Mouse (Mus musculus): ENCODE measurements around the gene Pcare.
"Not testable (repeated sequence)": the region's sequence is repeated elsewhere in the genome, so short reads cannot be mapped to it uniquely, and the experiment has no call there.

Pcare gene

DNA sequence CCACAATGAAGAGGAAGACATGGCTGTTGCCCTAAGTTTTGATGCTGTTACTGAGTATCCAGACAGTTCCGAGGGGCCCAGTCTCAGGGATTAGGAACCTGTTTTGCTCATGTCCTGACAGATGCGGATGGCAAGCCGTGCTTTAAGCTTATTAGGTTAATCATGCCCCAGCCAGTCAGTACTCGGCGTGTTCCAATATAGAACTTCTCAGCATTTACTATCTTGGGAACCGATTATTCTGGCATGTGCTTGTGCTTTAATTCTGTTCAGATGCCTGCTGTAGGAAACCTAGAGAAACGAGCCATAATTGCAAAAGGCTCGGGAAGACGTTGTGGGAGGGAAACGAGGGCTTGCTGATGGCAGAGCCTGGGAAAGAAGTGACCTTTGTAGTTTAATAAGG lies at the start of gene Pcare:
TSS of gene Pcare (minus strand) at position 64 of the 400 bp plus-strand sequence.
- DNase-seq (ENCODE audit: low read depth, low spot score) = no peak

GRCm38 (mm10) chr17:71795521-71796205 lies 43.0 kb upstream of the Pcare start:
- no peak for DNase-seq (ENCODE audit: low read depth, low spot score)

DNA sequence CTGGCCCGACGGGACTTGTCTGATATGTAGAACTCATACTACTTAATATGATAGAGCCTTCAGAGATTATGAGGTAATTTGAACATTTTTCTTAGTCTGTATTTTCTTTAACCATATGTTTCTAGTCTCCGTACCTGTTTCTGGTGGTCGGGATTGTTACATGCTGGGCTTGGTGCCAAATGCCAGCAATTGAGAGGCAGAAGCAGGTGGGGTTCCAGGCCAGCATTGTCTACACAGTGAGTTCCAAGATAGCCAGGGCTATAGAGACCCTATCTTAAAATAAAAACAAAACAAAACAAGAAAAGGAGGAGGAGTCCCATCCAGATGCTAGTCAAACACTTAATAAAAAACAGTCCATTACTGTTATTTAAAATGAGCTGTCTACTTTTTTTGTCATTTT lies 38.9 kb upstream of the Pcare start:
- no peak for DNase-seq (ENCODE audit: low read depth, low spot score)

- no peak for DNase-seq (ENCODE audit: low read depth, low spot score)
Observed at GRCm38 (mm10) chr17:71791109-71791508, 38.4 kb upstream of the Pcare start.

DNA sequence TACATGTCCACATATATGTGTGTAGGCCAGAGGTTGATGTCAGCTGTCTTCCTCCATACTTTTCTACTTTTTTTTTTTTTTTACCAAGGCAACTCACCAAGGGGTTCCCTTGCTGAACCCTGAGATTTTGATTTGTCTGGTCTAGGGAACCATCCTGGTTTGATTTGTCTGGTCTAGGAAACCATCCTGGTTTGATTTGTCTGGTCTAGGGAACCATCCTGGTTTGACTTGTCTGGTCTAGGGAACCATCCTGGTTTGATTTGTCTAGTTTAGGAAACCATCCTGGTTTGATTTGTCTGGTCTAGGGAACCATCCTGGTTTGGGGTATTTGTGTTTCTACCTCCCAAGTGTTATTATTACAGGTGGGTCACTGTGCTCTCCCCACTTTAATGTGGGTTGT lies 33.8 kb upstream of the Pcare start:
- DNase-seq (ENCODE audit: low read depth, low spot score) = no peak

GRCm38 (mm10) chr17:71783366-71783735 lies 30.7 kb upstream of the Pcare start:
- DNase-seq (ENCODE audit: low read depth, low spot score) = no peak

DNA sequence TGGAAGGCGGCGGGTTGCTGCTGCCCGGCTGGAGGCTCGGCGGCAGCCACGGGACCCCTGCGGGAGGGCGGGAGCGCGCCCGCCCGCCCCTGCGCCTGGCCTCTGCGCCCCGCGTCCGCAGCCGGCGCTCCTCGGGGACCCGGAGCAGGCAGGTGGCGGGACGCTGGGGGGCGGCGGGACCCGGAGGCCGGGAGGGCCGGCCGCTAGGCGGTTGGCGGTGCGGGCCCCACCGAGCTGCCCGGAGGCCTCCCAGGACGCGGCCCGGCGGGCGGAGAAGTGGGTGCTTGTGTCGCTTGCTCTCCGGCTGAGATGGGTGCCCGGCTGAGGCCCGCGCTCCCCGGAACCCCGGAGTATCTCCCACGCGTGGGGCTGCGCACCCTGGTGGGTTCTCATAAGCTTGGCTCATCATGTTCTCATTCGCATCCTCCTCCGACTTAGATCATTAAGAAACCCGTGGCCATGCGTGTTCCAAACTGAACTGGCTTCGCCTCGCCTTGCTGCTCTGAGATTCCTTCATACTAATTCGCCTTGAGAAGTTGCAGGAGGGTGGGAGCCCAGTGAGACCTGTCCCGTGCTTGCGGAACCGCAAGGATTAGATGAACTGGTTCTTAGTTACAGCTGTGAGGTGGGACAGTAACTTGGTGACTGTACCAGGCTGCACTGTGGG lies 30.1 kb upstream of the Pcare start:
- DNase-seq (ENCODE audit: low read depth, low spot score) = no peak

DNA sequence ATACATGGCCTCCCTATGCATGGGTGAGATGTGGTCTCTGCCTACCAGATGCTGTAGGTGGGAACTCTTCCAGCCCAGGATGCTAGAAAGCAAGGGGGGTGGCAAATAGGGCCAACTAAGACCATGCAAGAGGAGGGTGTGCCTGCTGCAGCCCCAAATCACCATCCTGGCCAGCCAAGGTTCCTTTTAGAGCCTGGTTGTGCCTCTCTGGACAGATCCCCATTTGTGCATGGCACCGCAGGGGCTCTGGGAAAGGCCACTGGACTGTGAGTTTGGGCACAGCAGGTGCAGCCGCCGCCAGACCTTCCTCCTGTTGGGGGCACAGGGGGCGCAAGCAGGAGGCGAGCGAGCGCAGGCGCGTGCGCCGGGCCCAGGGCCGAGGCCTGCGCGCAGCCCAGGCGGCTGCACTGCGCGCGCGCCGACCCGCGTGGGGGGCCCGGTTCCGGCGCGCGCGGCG lies 29.6 kb upstream of the Pcare start:
- DNase-seq (ENCODE audit: low read depth, low spot score) = no peak

- DNase-seq (ENCODE audit: low read depth, low spot score) = peak; percentile 83
Observed at GRCm38 (mm10) chr17:71780945-71781344, 28.3 kb upstream of the Pcare start.

GRCm38 (mm10) chr17:71780490-71780889 lies 27.8 kb upstream of the Pcare start:
- DNase-seq (ENCODE audit: low read depth, low spot score) = peak; percentile 12

- no peak for DNase-seq (ENCODE audit: low read depth, low spot score)
Observed at GRCm38 (mm10) chr17:71778696-71779095, 26.0 kb upstream of the Pcare start.

DNA sequence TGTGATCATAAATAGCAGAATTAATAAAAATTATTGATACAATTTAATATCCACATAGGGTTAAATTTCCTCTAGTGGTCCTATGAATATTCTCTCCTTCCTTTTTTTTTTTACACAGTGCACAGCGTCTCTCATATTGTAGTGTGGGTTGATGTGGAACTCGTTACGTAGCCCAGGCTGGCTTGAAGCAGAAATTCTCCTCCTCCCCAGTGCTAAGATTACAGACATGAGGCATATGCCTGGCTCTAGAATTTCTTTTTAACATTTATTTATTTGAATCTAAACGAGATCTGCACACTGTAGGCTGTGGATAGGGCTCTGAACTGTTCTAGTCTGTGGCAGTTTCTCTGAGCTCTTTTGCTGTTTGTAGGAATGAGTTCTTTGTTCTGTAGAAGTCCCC lies 22.6 kb upstream of the Pcare start:
- DNase-seq (ENCODE audit: low read depth, low spot score) = no peak

- no peak for DNase-seq (ENCODE audit: low read depth, low spot score)
Observed at GRCm38 (mm10) chr17:71774173-71774572, 21.5 kb upstream of the Pcare start.

GRCm38 (mm10) chr17:71770696-71771095 lies 18.0 kb upstream of the Pcare start:
- DNase-seq (ENCODE audit: low read depth, low spot score) = no peak

GRCm38 (mm10) chr17:71769564-71769963 lies 16.9 kb upstream of the Pcare start:
- DNase-seq (ENCODE audit: low read depth, low spot score) = no peak

- not testable (repeated sequence) for DNase-seq (ENCODE audit: low read depth, low spot score)
Observed at GRCm38 (mm10) chr17:71768173-71768572, 15.5 kb upstream of the Pcare start, which contains the start of gene Clip4. Clip4 (plus strand) TSS chr17:71768473.

- DNase-seq (ENCODE audit: low read depth, low spot score) = no peak
Observed at GRCm38 (mm10) chr17:71760536-71760935, 7.8 kb upstream of the Pcare start.

- no peak for DNase-seq (ENCODE audit: low read depth, low spot score)
Observed at GRCm38 (mm10) chr17:71749616-71750168, 3.0 kb downstream of the Pcare start.

GRCm38 (mm10) chr17:71747561-71747960 lies 5.1 kb downstream of the Pcare start:
- no peak for DNase-seq (ENCODE audit: low read depth, low spot score)

DNA sequence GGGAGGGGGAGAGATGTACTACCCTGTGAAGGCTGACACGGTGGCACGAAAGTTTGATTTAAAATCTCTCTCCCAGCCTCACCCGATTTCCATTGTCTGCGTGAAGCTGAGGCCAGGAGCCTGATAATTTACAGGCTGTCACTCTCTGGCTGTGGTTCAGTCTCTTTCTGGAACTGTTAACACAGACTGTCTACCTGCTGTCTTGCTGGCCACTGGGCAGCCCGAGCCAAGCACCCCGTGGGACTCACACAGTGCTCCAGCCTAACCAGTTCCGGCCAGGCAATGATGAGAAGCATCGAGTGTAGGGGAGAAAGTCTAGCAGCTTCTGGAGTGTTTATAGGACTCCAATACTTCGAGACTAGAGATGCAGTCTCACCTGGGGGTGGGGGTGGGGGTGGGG lies 6.6 kb downstream of the Pcare start:
- no peak for DNase-seq (ENCODE audit: low read depth, low spot score)

DNA sequence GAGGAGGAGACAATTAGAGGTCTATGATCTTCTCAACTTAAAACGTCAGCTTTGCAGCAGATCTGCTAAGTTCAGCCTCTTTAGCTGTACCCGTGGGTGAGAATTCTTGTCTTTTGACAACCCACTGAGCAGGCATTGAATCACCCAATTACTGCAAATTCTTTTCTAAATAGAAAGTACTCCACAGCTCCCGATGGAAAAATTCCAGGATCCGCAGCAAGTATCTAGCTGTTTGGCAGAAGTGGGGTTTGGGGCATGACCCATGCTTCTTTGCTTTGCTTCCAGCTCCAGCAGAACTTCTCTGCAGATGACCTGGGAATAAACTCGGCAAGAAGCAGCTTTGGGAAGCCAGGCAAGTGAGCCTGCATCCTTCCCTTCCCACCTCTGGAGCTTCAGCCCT lies 9.8 kb downstream of the Pcare start:
- DNase-seq (ENCODE audit: low read depth, low spot score) = peak; percentile 58

DNA sequence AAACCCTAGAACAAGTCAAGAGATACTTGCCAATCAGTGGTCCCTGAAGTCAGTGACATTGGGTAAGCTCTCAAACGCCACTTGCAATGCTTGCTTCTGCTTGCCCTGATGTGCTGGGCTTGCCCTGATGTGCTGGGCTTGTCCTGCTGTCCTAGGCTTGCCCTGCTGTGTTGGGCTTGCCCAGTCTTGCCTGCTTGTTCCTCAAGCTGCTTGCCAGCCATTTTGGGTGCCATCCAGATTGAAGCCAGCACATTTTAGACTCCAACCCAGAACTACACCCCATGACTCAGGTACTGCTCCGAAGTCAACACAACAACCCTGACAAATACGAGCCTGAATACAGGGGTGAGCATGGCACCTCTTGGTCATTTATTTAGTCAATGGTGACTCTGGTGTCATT lies 10.5 kb downstream of the Pcare start:
- DNase-seq (ENCODE audit: low read depth, low spot score) = peak; percentile 13

GRCm38 (mm10) chr17:71736442-71736841 lies 16.3 kb downstream of the Pcare start:
- no peak for DNase-seq (ENCODE audit: low read depth, low spot score)
